Mouse (Mus musculus) embryo, embryonic 11 days (tissue): ENCODE data around the gene Schip1.

ENCODE experiments used
- DNase-seq: peaks from one replicate; pipeline ENCODE4 v3.0.0-alpha.2; 2015

Gene Schip1

GRCm38 (mm10) chr3:68514120-68514497 is 449.5 kb downstream of the Schip1 start:
- no peak for DNase-seq

- DNase-seq, result no peak
Observed at GRCm38 (mm10) chr3:68514717-68515116, 450.1 kb downstream of the Schip1 start.

GRCm38 (mm10) chr3:68516393-68517081 is 451.9 kb downstream of the Schip1 start:
- DNase-seq, result no peak

GRCm38 (mm10) chr3:68517236-68517635 is 452.6 kb downstream of the Schip1 start:
- no peak for DNase-seq

GRCm38 (mm10) chr3:68518041-68518440 is 453.4 kb downstream of the Schip1 start:
- no peak for DNase-seq

- no peak for DNase-seq
Observed at GRCm38 (mm10) chr3:68518586-68518985, 454.0 kb downstream of the Schip1 start.

GRCm38 (mm10) chr3:68525361-68525878 is 460.8 kb downstream of the Schip1 start:
- no peak for DNase-seq

GRCm38 (mm10) chr3:68526416-68526815 is 461.8 kb downstream of the Schip1 start:
- no peak for DNase-seq

GRCm38 (mm10) chr3:68527182-68527581 is 462.6 kb downstream of the Schip1 start:
- DNase-seq, result no peak

- no peak for DNase-seq
Observed at GRCm38 (mm10) chr3:68531908-68532307, 467.3 kb downstream of the Schip1 start.

GRCm38 (mm10) chr3:68534571-68535051 is 470.0 kb downstream of the Schip1 start:
- no peak for DNase-seq

- no peak for DNase-seq
Observed at GRCm38 (mm10) chr3:68535160-68535728, 470.6 kb downstream of the Schip1 start.

- no peak for DNase-seq
Observed at GRCm38 (mm10) chr3:68536071-68536470, 471.5 kb downstream of the Schip1 start.

GRCm38 (mm10) chr3:68541688-68542087 is 477.1 kb downstream of the Schip1 start:
- DNase-seq, result no peak

GRCm38 (mm10) chr3:68542944-68543501 is 478.4 kb downstream of the Schip1 start:
- DNase-seq, result peak; percentile 85

- no peak for DNase-seq
Observed at GRCm38 (mm10) chr3:68544811-68545210, 480.2 kb downstream of the Schip1 start.

GRCm38 (mm10) chr3:68545898-68546297 is 481.3 kb downstream of the Schip1 start:
- DNase-seq, result no peak

- no peak for DNase-seq
Observed at GRCm38 (mm10) chr3:68555087-68555662, 490.6 kb downstream of the Schip1 start.

- DNase-seq, result no peak
Observed at GRCm38 (mm10) chr3:68556891-68557290, 492.3 kb downstream of the Schip1 start.

- DNase-seq, result no peak
Observed at GRCm38 (mm10) chr3:68558744-68559143, 494.1 kb downstream of the Schip1 start.

GRCm38 (mm10) chr3:68560057-68560456 is 495.5 kb downstream of the Schip1 start:
- DNase-seq, result no peak

- no peak for DNase-seq
Observed at GRCm38 (mm10) chr3:68562838-68563237, 498.2 kb downstream of the Schip1 start.

- DNase-seq, result no peak
Observed at GRCm38 (mm10) chr3:68563922-68564321, 499.3 kb downstream of the Schip1 start.
